Mouse (Mus musculus): ENCODE data around the gene Smco3. TPM values are rescaled to one million over a fixed set of nuclear protein-coding genes. Genes with fewer than 3 reads are reported as not detected.
"Not testable (repeated sequence)": the region's sequence is repeated elsewhere in the genome, so short reads cannot be mapped to it uniquely, and the experiment has no call there.

The Smco3 gene
- polyA plus RNA-seq, 1 experiment from 2014 or later = 2.5 TPM

- not testable (repeated sequence) for H3K36me3 ChIP-seq (ENCODE audit: control insufficient read depth, insufficient read depth, low read length); H3K4me2 ChIP-seq (ENCODE audit: low read depth, low read length); H3K9me3 ChIP-seq (ENCODE audit: control insufficient read depth, low read length); H3K27me3 ChIP-seq (replicated peaks; ENCODE audit: control insufficient read depth, insufficient read depth, low read length); H3K4me3 ChIP-seq (ENCODE audit: low read depth, low read length); H3K27ac ChIP-seq (replicated peaks; ENCODE audit: low read depth, low read length); DNase-seq (ENCODE audit: low spot score); ATAC-seq (ENCODE audit: low read depth); H3K9ac ChIP-seq (ENCODE audit: low read depth, low read length)
- WGBS = 77% methylated on average over 3 of the region's 3 CpGs
- peaks cover 10% of the 10 kb centered on the region for H3K4me1 ChIP-seq (ENCODE audit: control insufficient read depth, insufficient read depth, low read length)
Observed at GRCm38 (mm10) chr6:136797874-136798693, 37.2 kb downstream of the Smco3 start.

- no peak overlapping the region for H3K27ac ChIP-seq (replicated peaks; ENCODE audit: low read depth, low read length)
- DNase-seq (ENCODE audit: low spot score) (no peak), ATAC-seq (ENCODE audit: low read depth) (no peak)
- H3K36me3 ChIP-seq (ENCODE audit: control insufficient read depth, insufficient read depth, low read length) = no peaks in the 10 kb centered on the region
- H3K4me3 ChIP-seq (ENCODE audit: low read depth, low read length) = no peak overlapping the region
- H3K4me2 ChIP-seq (ENCODE audit: low read depth, low read length) = no peak overlapping the region
- WGBS = 60% methylated on average over 6 of the region's 6 CpGs
- H3K4me1 ChIP-seq (ENCODE audit: control insufficient read depth, insufficient read depth, low read length) = peaks cover 9% of the 10 kb centered on the region
- H3K27me3 ChIP-seq (replicated peaks; ENCODE audit: control insufficient read depth, insufficient read depth, low read length) = peaks cover 14% of the 10 kb centered on the region; the same call in 1 of the 2 replicates
- no peaks in the 10 kb centered on the region for H3K9me3 ChIP-seq (ENCODE audit: control insufficient read depth, low read length)
- no peak overlapping the region for H3K9ac ChIP-seq (ENCODE audit: low read depth, low read length)
Observed at GRCm38 (mm10) chr6:136795850-136796249, 39.4 kb downstream of the Smco3 start.

GRCm38 (mm10) chr6:136795110-136795509, 40.1 kb downstream of the Smco3 start:
- no peaks in the 10 kb centered on the region for H3K9me3 ChIP-seq (ENCODE audit: control insufficient read depth, low read length)

GRCm38 (mm10) chr6:136793831-136794525, 41.3 kb downstream of the Smco3 start:
- H3K27me3 ChIP-seq (replicated peaks; ENCODE audit: control insufficient read depth, insufficient read depth, low read length) = peaks cover 14% of the 10 kb centered on the region; the same call in 1 of the 2 replicates
- H3K9me3 ChIP-seq (ENCODE audit: control insufficient read depth, low read length) = no peaks in the 10 kb centered on the region
- WGBS = under 1% methylated on average over 23 of the region's 24 CpGs
- DNase-seq (ENCODE audit: low spot score) (no peak), ATAC-seq (ENCODE audit: low read depth) (0 out of 2 replicates have a peak, but pooled peaks have one; percentile 15)
- peak overlapping the region; percentile 39 for H3K4me3 ChIP-seq (ENCODE audit: low read depth, low read length)
- no peaks in the 10 kb centered on the region for H3K36me3 ChIP-seq (ENCODE audit: control insufficient read depth, insufficient read depth, low read length)
- H3K4me1 ChIP-seq (ENCODE audit: control insufficient read depth, insufficient read depth, low read length) = peaks cover 9% of the 10 kb centered on the region
- H3K4me2 ChIP-seq (ENCODE audit: low read depth, low read length) = peak overlapping the region; percentile 86
- no peak overlapping the region for H3K27ac ChIP-seq (replicated peaks; ENCODE audit: low read depth, low read length)
- H3K9ac ChIP-seq (ENCODE audit: low read depth, low read length) = peak overlapping the region; percentile 64

More at GRCm38 (mm10) chr6:136795110-136795509, 40.1 kb downstream of the Smco3 start:
- ATAC-seq (ENCODE audit: low read depth) (no peak), DNase-seq (ENCODE audit: low spot score) (no peak)
- Histone ChIP-seq H3K4me1 (ENCODE audit: control insufficient read depth, insufficient read depth, low read length) (peaks cover 9% of the 10 kb centered on the region), H3K4me2 (ENCODE audit: low read depth, low read length) (no peak overlapping the region), H3K36me3 (ENCODE audit: control insufficient read depth, insufficient read depth, low read length) (no peaks in the 10 kb centered on the region), H3K27me3 (replicated peaks; ENCODE audit: control insufficient read depth, insufficient read depth, low read length) (peaks cover 14% of the 10 kb centered on the region; the same call in 1 of the 2 replicates), H3K9ac (ENCODE audit: low read depth, low read length) (no peak overlapping the region), H3K27ac (replicated peaks; ENCODE audit: low read depth, low read length) (no peak overlapping the region), H3K4me3 (ENCODE audit: low read depth, low read length) (no peak overlapping the region)
- 39% methylated on average over 1 of the region's 1 CpGs for WGBS

DNA sequence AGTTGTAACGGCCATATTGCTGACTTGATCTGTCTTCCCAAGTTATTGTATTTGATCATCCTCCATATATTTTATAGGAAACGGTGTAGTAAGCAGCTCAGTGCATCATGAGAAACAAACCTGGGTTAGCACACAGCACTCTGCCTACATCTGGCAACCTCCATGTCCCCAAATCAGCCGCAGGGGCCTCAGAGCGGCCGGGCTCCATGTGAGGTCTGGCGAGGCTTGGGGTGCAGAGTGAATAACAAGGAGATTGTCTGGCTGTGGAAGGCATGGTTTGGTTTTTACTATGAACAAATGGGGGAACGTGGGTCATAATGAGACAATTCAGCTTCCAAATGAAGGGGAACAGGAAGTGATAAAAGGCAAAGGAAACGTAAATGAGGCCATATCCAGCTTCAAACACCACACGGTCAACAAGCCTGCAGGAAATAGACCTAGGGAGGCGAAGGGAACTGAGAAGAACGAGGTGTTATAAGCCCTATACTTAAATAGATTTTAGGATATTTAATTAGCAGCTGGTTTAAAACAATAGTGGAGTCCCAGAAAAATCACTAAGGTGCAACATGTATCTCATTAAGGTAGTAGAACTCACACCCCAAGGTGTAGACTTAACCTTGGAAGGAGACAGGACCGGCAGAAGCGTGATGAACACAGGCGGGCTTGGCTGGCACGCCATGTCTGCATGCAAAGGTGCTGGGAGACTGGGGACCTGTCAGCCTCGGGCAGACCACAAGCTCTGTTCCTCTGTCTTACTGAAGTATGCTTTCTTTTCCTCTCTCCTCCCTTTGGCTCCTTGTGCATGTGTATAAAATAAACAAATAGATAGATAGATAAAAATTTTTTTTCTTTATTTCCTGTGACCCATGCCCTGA, 42.1 kb downstream of the Smco3 start:
- Histone ChIP-seq H3K4me2 (ENCODE audit: low read depth, low read length) (peak overlapping the region; percentile 86), H3K4me3 (ENCODE audit: low read depth, low read length) (peak overlapping the region; percentile 39), H3K36me3 (ENCODE audit: control insufficient read depth, insufficient read depth, low read length) (no peaks in the 10 kb centered on the region), H3K9ac (ENCODE audit: low read depth, low read length) (peak overlapping the region; percentile 64), H3K9me3 (ENCODE audit: control insufficient read depth, low read length) (no peaks in the 10 kb centered on the region), H3K4me1 (ENCODE audit: control insufficient read depth, insufficient read depth, low read length) (peaks cover 9% of the 10 kb centered on the region), H3K27ac (replicated peaks; ENCODE audit: low read depth, low read length) (no peak overlapping the region), H3K27me3 (replicated peaks; ENCODE audit: control insufficient read depth, insufficient read depth, low read length) (peaks cover 14% of the 10 kb centered on the region; the same call in 1 of the 2 replicates)
- 24% methylated on average over 16 of the region's 16 CpGs for WGBS
- DNase-seq (ENCODE audit: low spot score) (no peak), ATAC-seq (ENCODE audit: low read depth) (no peak)

GRCm38 (mm10) chr6:136789391-136789971, 45.8 kb downstream of the Smco3 start:
- no peak overlapping the region for H3K27ac ChIP-seq (replicated peaks; ENCODE audit: low read depth, low read length)

DNA sequence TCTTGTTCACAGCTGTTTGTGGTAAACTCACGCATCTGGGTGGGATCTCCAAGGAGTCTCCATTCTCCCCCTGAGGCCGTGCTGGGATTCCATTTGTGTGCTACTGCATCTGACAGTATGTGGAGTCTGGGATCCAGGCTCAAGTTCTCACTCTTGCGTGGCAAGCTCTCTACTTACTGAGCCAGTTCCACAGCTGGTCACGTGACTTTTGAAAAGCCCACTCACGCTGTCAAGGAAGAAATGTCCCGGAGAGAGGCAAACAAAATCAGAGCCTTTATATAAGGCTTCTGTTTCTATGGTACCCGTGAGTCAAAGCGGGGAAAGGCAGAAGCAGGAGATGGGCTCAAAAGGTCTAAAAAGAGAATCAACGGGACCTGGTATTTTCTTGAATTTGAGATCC, 52.5 kb downstream of the Smco3 start:
- no peak for DNase-seq (ENCODE audit: low spot score)
- 73% methylated on average over 9 of the region's 9 CpGs for WGBS
- Histone ChIP-seq H3K4me1 (ENCODE audit: control insufficient read depth, insufficient read depth, low read length) (no peaks in the 10 kb centered on the region), H3K4me2 (ENCODE audit: low read depth, low read length) (no peak overlapping the region), H3K27ac (replicated peaks; ENCODE audit: low read depth, low read length) (no peak overlapping the region), H3K36me3 (ENCODE audit: control insufficient read depth, insufficient read depth, low read length) (no peaks in the 10 kb centered on the region), H3K4me3 (ENCODE audit: low read depth, low read length) (no peak overlapping the region), H3K27me3 (replicated peaks; ENCODE audit: control insufficient read depth, insufficient read depth, low read length) (no peaks in the 10 kb centered on the region), H3K9ac (ENCODE audit: low read depth, low read length) (no peak overlapping the region), H3K9me3 (ENCODE audit: control insufficient read depth, low read length) (no peaks in the 10 kb centered on the region)
- no peak for ATAC-seq (ENCODE audit: low read depth)

More at GRCm38 (mm10) chr6:136789391-136789971, 45.8 kb downstream of the Smco3 start:
- WGBS = 55% methylated on average over 5 of the region's 5 CpGs
- Histone ChIP-seq H3K4me3 (ENCODE audit: low read depth, low read length) (no peak overlapping the region), H3K4me2 (ENCODE audit: low read depth, low read length) (no peak overlapping the region), H3K36me3 (ENCODE audit: control insufficient read depth, insufficient read depth, low read length) (no peaks in the 10 kb centered on the region), H3K4me1 (ENCODE audit: control insufficient read depth, insufficient read depth, low read length) (peaks cover 9% of the 10 kb centered on the region), H3K27me3 (replicated peaks; ENCODE audit: control insufficient read depth, insufficient read depth, low read length) (peaks cover 11% of the 10 kb centered on the region; the same call in 1 of the 2 replicates), H3K9me3 (ENCODE audit: control insufficient read depth, low read length) (no peaks in the 10 kb centered on the region), H3K9ac (ENCODE audit: low read depth, low read length) (no peak overlapping the region)
- no peak for ATAC-seq (ENCODE audit: low read depth)
- no peak for DNase-seq (ENCODE audit: low spot score)

GRCm38 (mm10) chr6:136782146-136782545, 53.1 kb downstream of the Smco3 start:
- 85% methylated on average over 12 of the region's 12 CpGs for WGBS
- no peaks in the 10 kb centered on the region for H3K9me3 ChIP-seq (ENCODE audit: control insufficient read depth, low read length)
- no peak overlapping the region for H3K4me2 ChIP-seq (ENCODE audit: low read depth, low read length)
- DNase-seq (ENCODE audit: low spot score) = no peak
- no peak overlapping the region for H3K27ac ChIP-seq (replicated peaks; ENCODE audit: low read depth, low read length)
- no peaks in the 10 kb centered on the region for H3K36me3 ChIP-seq (ENCODE audit: control insufficient read depth, insufficient read depth, low read length)
- no peak for ATAC-seq (ENCODE audit: low read depth)
- no peaks in the 10 kb centered on the region for H3K4me1 ChIP-seq (ENCODE audit: control insufficient read depth, insufficient read depth, low read length)
- H3K27me3 ChIP-seq (replicated peaks; ENCODE audit: control insufficient read depth, insufficient read depth, low read length) = no peaks in the 10 kb centered on the region
- no peak overlapping the region for H3K4me3 ChIP-seq (ENCODE audit: low read depth, low read length)
- H3K9ac ChIP-seq (ENCODE audit: low read depth, low read length) = no peak overlapping the region
